Mouse (Mus musculus) left cerebral cortex, postnatal 14 days (tissue): ENCODE measurements around the gene Phlpp2. TPM values are rescaled to one million over a fixed set of nuclear protein-coding genes. Genes with fewer than 3 reads are reported as not detected.
A peak's percentile ranks its signal among the peaks of the same experiment; 100 is the strongest.

Source experiments
- DNase-seq, 2 experiments: peaks; one replicate each; pipeline ENCODE4 v3.0.0; 2021 to 2022; ENCODE audit warnings: low spot score in 2 of 2, mixed read lengths in 1 of 2
- intact Hi-C: fragments of 180-260 bp; cut with DNase I; formaldehyde crosslinking; loops from one replicate; pipeline ENCODE4 v1.15.1; 2025
- total RNA-seq, 2 experiments: library from RNA; stranded (reverse); gene quantifications; 2 replicates each; pipeline ENCODE4 v1.2.3; 2021

Gene Phlpp2
- total RNA-seq, 2 experiments from 2014 or later = 31.2 to 34.7 TPM

DNA sequence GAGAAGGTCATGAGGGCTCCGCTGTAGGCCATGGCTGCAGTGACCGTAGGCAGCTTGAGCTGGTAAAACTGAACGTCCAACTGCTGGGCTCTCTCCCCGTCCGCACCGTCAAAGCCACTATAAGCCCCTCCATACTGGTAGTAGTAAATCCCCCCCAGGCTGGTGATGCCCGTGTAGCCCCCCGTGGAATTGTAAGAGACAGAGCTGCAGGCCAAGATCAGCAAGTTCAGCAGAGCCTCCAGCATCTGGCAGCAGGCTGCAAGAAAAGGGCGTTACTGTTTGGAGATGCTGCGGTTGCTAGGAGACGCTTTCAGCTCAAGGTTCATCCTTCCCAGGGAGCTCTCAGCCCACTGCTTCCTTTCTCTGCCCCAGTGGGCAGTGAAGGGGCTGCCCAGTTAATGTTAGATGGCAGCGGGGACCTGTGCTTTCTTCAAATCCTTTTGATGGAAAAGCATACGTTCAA is 86.2 kb downstream of the Phlpp2 start:
- peak; percentile 56 to 65 for DNase-seq
- intact Hi-C loops = no loop called here

DNA sequence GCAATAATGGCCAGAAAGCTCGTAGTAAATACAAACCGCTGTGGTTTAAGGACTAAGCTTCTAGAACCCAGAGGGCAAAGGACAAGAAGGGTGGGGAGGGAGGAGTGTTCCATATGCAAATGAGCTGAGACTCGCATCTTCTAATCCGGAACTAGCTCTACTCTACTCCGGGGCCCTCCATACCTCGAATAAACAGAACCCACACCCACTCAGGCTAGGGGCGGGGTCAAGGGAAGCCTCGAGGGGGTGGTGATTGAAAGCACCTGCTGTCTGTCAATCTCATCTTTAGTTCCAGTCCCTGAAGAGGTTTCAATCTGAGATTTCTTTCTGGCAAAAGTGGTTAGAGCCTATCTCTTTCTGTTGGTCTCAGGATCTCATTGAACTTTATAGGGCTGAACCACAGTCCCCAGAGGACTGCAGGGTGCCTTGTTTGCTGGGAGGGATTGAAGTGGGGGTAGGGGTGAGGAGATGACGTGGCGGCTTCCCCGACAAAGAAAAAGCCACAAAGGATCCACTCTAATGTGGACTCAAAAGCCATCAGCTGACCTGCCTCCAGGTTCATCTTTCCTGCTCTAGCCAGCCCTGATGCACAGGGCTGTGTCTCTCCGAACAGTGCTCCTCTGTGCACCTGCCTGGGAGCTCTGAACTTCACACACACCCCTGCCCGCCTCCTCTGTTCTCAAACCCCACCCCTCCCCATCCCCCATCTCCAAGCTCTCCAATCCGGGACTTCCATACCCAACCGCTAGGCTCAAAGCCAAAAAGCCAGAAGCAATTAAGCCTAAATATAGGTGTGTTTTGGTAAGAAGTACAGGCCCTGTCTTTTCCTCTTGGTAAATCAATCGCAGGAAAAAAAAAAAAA is 89.1 kb downstream of the Phlpp2 start:
- DNase-seq = no peak
- intact Hi-C loops = no loop called here

DNA sequence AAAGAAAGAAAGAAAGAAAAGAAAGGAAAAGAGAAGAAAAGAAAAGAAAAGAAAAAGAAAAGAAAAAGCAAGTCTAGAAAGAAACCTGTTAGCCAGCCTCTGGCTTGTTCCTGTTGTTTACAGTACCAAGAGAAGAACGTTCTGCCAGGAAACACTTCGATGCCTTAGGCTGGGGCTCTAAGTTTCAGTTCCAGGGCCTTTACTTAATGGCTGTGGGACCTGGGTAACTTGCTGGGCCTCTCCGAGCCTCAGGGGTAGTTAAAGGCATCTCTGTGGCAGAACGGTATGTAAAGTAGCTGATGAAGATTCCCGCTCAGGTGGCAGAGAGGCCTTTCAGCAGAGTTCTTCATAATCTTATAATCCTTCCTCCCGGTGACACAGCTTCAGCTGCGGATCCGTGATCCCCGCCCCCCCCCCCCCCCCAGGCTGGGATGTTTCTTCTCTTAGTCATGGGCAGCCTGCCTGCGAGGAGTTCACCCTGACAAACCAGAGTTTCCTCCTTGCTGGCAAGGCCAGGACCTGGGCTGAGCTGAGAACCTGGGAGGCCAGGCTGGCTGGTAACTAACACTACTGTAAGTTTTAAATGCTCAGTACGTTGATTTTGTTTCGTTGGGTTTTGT is 89.8 kb downstream of the Phlpp2 start:
- intact Hi-C loops = no loop called here
- no peak for DNase-seq

DNA sequence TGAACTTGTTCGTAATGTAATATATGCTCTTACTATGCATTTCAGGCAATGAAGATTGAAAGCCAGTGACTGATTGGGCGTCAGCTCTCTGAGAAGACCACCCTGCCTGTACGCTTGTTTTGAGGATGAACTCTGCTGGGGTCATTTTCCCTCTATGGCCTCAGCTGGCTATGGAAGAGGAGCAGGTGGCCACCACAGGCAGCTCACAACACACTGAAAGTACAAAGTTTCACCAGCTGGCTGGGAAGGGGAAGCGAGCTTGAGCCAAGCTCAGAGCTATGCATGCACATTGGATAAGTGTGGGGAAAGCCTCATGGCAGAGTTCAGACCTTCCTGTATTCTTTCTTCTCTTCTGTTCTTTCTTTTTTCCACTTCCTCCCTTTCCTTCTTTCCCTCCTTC is 90.8 kb downstream of the Phlpp2 start:
- no peak for DNase-seq
- intact Hi-C loops = no loop called here

DNA sequence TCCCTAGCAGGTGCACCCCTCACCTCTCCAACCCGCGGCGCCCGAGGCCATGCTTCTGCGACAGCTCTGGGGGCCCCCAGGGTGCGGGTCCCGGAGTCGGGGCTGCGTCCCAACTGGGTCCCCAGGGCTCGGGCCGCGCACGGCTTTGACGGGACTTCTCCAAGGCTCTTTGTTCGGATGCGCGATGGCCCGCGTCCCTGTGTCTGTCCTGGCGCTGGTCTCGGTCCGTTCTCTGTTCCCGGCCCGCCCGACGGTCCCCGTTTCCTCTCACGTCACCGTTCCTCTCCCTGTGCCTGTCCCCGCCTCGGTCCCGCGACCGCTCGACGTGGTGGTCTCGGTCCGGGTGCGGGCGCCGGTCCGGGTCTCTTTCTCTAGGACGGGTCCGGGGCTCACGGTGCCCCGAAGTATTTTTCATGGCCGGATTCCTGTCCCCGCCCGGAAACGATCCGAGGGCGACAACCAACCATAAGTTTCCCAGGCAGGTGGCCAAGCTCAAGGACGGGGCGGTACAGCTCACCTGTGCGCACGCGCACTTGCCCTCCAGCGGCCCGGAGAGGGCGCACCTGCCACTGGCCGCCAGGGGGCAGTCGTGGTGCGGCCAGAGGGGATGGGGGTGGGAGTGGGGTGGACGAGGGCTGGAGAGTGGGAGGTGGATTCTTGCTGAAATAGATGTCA is 93.5 kb downstream of the Phlpp2 start, which contains the start of gene Marveld3:
Marveld3 (minus strand) TSS at position 511 of the 675 bp plus-strand sequence.
- intact Hi-C loops = no loop called here
- no peak for DNase-seq

DNA sequence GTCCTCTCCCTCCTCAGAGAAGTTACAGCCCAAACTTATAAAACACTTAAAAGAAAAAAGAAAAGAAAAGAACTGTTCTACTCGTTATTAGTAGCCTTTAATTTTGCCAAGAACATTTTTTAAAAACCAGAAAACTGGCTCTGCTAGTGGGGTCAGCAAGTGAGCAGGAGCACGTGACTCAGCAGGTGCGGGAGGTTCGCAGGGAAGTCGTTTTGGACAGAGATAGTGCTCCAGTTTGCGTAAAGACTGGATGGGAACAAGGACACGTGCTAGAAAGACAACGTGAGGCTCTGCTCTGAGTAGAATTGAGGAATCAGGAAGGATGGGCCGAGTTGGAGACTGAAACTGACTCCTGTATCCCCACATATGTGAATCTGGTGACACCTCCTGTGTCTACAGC is 94.6 kb downstream of the Phlpp2 start:
- DNase-seq = no peak
- intact Hi-C loops = no loop called here

DNA sequence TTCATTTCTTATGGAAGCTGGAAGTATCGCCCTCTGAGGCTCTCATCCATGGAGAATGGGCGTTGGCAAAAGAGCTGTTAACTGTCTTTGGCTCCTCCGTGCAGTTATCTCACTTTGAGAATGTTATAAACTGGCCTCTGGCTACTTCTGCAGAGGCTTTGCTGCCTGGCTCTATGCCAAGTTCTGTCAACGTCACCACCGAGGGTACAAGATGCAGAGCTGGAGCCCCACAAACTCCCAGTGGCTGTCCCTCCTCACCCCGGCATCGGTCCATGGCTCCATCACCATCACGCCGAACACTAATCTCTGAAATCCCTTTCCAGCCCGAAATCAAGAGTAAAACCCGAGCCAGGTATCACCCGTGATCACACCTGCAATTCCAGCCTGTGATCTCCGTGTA is 95.1 kb downstream of the Phlpp2 start:
- DNase-seq = no peak
- intact Hi-C loops = no loop called here

DNA sequence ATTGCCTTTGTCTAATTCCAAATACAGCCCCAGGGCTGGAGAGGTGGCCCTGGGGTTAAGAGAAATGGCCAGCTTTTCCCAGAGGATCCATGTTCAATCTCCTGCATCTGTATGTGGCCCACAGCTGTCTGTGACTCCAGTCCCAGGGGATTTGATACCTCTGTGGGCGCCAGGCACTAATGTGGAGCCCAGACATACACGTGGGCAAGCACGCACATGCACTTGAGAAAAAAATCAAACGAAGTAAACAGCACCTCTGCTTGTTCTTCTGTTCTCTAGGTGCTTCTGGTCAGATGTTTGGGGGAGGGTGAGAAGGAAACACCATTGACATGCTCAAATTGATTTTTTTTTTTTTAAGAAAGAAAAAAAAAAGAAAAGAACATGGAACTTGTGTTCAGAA is 95.8 kb downstream of the Phlpp2 start:
- intact Hi-C loops = no loop called here
- DNase-seq = no peak

DNA sequence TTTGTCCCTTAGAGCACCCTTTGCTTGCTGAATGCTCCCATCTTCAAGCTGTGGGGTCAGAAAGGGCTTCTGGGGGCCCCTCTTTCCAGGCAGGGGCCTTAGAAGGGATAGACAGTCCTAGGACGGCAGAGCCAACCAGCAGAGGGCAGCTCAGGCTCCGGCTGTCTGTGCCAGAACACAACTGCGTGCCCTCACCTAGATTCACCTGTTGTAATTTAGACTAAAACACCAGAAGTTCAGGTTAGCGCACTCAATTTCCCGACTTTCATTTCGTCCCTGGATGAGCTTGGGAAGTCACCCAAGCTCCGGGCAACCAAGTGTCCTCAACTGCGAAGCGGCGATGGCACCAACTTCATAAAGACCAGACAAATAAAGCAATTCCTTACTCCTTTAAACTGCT is 100.5 kb downstream of the Phlpp2 start:
- intact Hi-C loops = no loop called here
- DNase-seq = no peak

DNA sequence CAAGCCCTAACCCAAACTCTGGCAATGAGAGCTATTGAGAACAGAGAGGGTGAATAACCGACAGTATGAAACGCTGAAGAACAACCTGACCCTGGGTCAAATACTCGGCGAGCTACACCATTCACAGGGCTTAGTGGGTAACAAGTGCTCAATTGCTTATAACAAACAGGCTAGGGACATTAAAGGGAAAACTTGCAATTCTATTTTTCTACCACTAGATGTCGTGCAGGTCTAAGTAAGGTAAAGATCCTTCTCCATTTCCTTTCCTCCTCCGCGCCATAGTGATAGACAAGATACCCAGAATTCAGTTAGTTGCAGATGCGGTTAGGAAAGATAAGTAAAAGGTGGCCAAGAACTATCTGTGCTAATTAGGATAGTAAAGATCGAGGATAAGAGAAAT is 102.0 kb downstream of the Phlpp2 start:
- intact Hi-C loops = loop anchor here (1.0 kb wide), 1 partner anchor 101 kb away; no protein-coding TSS in a partner anchor
- DNase-seq = peak; percentile 35 to 59

DNA sequence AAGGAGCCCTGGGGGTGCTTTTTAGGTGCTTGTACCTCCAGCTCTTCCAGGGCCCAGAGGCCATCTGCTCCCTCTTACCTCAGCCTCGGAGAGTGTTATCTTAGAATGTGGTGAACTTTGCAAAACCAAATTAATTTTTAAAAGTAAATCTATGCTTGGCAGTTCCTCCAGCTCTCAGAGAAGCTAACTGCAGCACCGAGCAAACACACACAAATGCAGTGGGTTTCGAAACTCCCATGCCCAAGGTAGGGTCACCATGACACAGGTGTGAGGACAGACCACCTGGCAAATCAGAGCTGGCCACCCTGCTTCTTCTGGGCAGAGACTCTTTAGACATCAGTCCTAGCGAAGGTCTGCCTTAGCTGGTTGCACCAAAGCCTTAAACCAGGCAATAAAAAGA is 104.6 kb downstream of the Phlpp2 start:
- DNase-seq = no peak
- intact Hi-C loops = no loop called here

DNA sequence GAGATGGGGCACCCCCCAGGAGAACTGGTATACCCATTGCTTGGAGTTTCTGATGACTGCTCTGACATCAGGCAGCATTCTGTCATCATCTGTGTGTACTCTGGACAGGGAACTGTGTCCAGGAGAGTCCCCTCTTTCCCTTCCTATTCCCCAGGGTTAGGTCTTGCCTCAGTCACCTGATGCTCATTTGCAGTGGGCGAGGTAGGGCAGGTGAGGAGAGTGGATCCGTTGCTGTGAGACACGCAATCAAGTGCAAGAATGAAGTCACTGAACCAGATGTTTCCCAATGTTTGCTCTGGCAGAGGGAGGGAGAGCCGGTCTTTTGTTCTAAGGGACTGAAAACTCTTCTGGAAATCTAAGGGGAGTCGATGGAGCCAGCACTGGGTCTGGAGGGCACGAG is 111.0 kb downstream of the Phlpp2 start:
- DNase-seq = no peak
- intact Hi-C loops = no loop called here

DNA sequence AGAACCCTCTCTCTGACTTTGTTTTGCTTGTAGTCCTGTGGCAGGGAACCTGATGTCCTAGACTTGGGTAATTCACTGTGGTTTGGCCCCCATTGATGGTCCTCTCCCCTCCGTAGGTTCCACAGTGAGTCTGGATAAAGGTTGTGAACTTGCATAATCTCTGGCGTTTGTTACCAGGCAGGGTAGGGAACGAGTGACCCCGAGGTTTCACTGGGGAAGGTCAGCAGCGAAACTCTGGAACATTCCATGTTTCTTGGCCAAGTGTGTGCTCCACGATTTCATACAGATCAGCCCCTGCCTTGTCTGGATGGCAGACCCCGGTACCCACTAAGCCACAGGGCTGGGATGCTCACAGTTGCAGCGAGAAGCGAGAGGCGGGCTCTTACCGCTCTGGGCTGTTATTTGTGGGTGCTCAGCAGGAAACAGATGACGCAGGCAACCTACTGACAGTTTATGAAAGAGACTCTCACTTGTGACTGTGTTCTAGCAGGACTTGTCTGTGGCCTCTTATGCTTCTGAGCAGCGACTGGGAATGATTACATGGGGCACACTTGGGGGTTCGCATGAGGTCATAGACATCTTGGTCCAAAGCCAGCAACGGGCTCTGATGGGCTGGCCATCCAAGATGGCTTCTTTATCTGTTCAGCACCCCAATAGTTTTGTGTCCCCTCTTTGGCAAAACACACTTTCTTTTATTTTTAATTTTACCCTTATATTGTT is 114.2 kb downstream of the Phlpp2 start:
- intact Hi-C loops = no loop called here
- DNase-seq = peak; percentile 23 to 25

DNA sequence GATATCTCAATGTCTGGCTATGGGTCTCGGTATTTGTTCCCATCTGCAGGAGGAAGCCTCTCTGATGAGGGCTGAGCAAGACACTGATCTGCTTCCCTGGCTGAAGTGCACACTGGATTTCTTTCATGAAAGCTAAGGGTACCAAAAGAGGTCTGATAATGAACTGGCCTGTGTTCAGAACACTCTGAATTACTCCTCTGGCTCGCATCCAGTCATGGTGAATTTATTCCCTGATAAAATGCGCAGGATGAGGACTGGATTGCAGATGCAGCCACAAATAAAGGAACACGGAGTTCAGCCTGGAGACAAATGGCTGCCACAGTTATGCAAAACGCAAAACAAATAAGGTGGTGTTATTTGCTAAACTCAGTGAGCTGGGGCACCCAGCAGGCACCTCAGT is 115.6 kb downstream of the Phlpp2 start:
- DNase-seq = peak; percentile 45 to 71
- intact Hi-C loops = no loop called here

DNA sequence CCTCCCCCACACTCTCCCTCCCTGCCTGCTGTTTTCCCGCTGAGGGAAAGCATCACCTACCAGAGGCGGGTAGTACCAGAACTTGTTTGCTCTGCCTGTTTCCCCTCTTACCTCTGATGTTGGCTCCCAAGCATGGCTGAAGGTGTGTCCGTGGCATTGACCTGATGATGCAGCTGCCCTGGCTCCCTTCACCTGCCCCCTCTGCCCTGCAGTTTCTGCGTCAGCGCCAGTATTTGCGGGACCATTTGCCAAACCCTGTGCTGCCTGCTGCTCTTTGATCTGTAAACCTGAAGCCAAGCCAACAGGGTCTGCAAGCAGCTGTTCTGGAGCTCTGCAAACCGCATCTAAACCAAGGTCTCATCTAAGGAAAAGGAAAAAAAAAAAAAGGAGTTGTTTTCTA is 118.0 kb downstream of the Phlpp2 start:
- no peak for DNase-seq
- intact Hi-C loops = no loop called here

DNA sequence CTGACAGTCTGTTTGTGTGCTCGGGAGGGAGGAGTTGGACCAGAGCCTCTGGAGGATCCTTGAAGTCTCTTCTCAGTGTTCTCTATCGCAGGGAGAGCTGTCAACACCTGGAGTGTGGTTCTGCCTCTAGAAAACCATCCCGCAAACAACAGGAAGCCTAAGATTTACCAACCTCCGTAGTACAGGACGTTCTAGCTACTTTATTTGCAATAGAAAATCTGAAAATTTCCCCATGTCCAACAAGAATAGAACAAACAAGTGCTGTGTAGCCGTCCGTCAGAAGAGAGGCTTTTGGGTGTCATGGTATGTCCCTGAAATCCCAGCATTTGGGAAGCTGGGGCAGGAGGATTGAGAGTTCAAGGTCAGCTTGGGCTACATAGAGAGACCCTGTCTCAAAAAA is 119.4 kb downstream of the Phlpp2 start:
- intact Hi-C loops = no loop called here

DNA sequence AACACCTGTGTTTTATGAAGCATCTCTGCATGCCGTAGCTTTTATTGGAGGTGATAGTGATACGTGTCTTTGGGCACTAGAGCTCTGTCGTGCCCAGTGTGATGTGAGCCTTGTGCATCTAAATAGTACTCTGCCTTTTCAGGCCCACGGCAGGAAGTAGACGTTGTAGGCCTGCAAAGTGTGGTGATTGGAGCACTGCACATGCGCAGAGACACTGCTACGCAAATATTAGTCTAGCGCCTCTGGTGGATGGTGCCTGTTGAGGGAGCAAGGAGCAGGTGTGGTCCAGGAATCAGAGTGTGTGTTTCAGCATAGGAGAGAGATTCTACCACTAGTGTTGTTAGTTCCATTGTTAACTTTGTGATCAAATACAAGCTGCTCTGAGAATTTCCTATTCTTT is 120.8 kb downstream of the Phlpp2 start:
- no peak for DNase-seq
- intact Hi-C loops = no loop called here

More for the DNA sequence above, 119.4 kb downstream of the Phlpp2 start:
- DNase-seq = no peak

DNA sequence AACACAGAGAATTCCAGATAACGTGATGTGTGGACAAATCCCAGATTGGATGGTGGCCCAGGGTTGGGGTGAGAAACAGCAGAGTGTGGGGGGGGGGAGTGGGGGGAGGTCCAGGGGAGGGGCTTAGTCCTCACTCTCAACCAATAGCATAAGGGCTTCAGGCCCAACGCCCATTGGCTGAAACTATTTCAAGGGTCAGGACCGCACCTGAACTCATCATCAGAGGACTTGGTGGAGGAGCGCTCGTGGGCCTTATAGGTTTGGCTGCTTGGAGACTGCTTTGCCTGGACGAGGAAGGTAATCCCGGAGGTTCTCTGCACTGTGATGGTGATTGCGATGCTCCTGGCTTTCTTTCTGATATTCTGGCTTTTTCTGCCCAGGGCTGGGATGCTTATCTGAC is 121.9 kb downstream of the Phlpp2 start, which contains the start of gene Tat:
Tat (plus strand) TSS at position 214 of the 400 bp plus-strand sequence.
- intact Hi-C loops = no loop called here

DNA sequence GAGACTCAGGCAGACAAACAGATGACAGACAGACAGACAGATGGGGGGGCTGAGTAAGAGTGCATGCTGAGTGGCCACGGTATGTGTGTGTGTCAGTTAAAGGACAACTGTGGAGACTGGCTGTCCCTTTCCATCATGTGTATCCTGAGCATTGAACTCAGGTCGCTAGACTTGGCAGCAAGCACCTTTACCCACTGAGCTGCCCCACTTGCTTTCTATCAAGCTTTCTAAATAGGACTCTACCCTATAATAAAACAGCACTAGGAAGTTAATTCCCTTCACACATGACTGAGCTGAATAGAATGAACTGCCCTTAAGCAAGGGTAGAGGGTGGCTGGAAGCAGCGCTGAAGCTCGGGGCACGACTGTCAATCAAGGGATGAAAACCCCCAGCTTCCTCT is 123.8 kb downstream of the Phlpp2 start:
- intact Hi-C loops = no loop called here
- no peak for DNase-seq

More for the DNA sequence above, 121.9 kb downstream of the Phlpp2 start, which contains the start of gene Tat:
- no peak for DNase-seq

DNA sequence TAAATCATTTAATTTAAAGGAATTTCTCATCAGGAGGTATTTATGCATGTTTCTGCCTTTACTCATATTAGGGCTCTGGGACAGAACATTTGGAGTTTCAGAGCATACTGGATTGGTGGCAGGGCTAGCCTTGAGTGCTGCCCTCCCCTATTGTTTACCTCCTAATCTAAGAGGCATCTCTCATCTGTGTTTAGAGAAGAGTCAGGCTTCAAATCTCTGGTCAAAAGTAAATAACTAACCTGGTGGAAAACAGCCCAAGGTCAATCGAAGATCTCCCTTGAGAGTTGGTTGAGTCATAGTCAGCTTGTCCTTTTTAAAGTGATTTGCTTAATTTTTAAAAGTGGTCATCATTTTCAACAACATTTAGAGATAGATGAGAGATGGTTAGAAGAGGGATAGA is 124.6 kb downstream of the Phlpp2 start:
- DNase-seq = no peak
- intact Hi-C loops = no loop called here
